Mouse (Mus musculus): ENCODE data around the gene Tarbp1.
"Not testable (repeated sequence)": the region's sequence is repeated elsewhere in the genome, so short reads cannot be mapped to it uniquely, and the experiment has no call there.

Gene Tarbp1

GRCm38 (mm10) chr8:126494160-126495110 lies 19.6 kb upstream of the Tarbp1 start:
- DNase-seq (ENCODE audit: low read depth), result no peak

GRCm38 (mm10) chr8:126482938-126483337 lies 8.1 kb upstream of the Tarbp1 start:
- DNase-seq (ENCODE audit: low read depth), result peak; percentile 30

- DNase-seq (ENCODE audit: low read depth), result no peak
Observed at GRCm38 (mm10) chr8:126482348-126482720, 7.5 kb upstream of the Tarbp1 start.

GRCm38 (mm10) chr8:126481494-126482347 lies 6.9 kb upstream of the Tarbp1 start:
- DNase-seq (ENCODE audit: low read depth), result peak; percentile 52

GRCm38 (mm10) chr8:126480366-126480765 lies 5.5 kb upstream of the Tarbp1 start:
- DNase-seq (ENCODE audit: low read depth), result no peak

- no peak for DNase-seq (ENCODE audit: low read depth)
Observed at GRCm38 (mm10) chr8:126478714-126479113, 3.8 kb upstream of the Tarbp1 start.

GRCm38 (mm10) chr8:126476151-126476855 lies 1.4 kb upstream of the Tarbp1 start:
- DNase-seq (ENCODE audit: low read depth), result not testable (repeated sequence)

- not testable (repeated sequence) for DNase-seq (ENCODE audit: low read depth)
Observed at GRCm38 (mm10) chr8:126475738-126476137, 873 bp upstream of the Tarbp1 start.

GRCm38 (mm10) chr8:126473802-126474298 lies 1.0 kb downstream of the Tarbp1 start:
- DNase-seq (ENCODE audit: low read depth), result no peak

GRCm38 (mm10) chr8:126464071-126464470 lies 10.8 kb downstream of the Tarbp1 start:
- no peak for DNase-seq (ENCODE audit: low read depth)

- DNase-seq (ENCODE audit: low read depth), result no peak
Observed at GRCm38 (mm10) chr8:126461735-126462134, 13.1 kb downstream of the Tarbp1 start.

- no peak for DNase-seq (ENCODE audit: low read depth)
Observed at GRCm38 (mm10) chr8:126460274-126460673, 14.6 kb downstream of the Tarbp1 start.

- no peak for DNase-seq (ENCODE audit: low read depth)
Observed at GRCm38 (mm10) chr8:126455383-126455782, 19.5 kb downstream of the Tarbp1 start.

GRCm38 (mm10) chr8:126451158-126451557 lies 23.7 kb downstream of the Tarbp1 start:
- no peak for DNase-seq (ENCODE audit: low read depth)

- no peak for DNase-seq (ENCODE audit: low read depth)
Observed at GRCm38 (mm10) chr8:126438937-126439336, 35.9 kb downstream of the Tarbp1 start.

GRCm38 (mm10) chr8:126433827-126434226 lies 41.0 kb downstream of the Tarbp1 start:
- no peak for DNase-seq (ENCODE audit: low read depth)

- DNase-seq (ENCODE audit: low read depth), result no peak
Observed at GRCm38 (mm10) chr8:126429635-126430034, 45.2 kb downstream of the Tarbp1 start.

- no peak for DNase-seq (ENCODE audit: low read depth)
Observed at GRCm38 (mm10) chr8:126424946-126425345, 49.9 kb downstream of the Tarbp1 start.

- DNase-seq (ENCODE audit: low read depth), result no peak
Observed at GRCm38 (mm10) chr8:126424163-126424562, 50.7 kb downstream of the Tarbp1 start.

GRCm38 (mm10) chr8:126422920-126423300 lies 52.0 kb downstream of the Tarbp1 start:
- DNase-seq (ENCODE audit: low read depth), result peak; percentile 17

GRCm38 (mm10) chr8:126422174-126422919 lies 52.5 kb downstream of the Tarbp1 start, which contains the start of gene Coa6:
Gene Coa6 (plus strand): TSS chr8:126422515.
- DNase-seq (ENCODE audit: low read depth), result peak; percentile 95
